Mouse (Mus musculus) embryonic facial prominence, embryonic 13.5 days (tissue): ENCODE results near the gene Pigl. TPM values are rescaled to one million over a fixed set of nuclear protein-coding genes. Genes with fewer than 3 reads are reported as not detected.

Source experiments
- ATAC-seq: fragments of 200-750 bp; cut with Nextera tagmentation; 2 replicates; pipeline ENCODE4 v1.8.0; 2017; ENCODE audit warnings: low read depth; ENCODE audit not compliant: insufficient number of reproducible peaks, insufficient read depth, low FRiP score, low TSS enrichment
- H3K27ac ChIP-seq: fragments of 300-500 bp; sonication (generic); 2 replicates; pipeline ENCODE4 v1.5.1; 2015; ENCODE audit warnings: moderate library complexity, mild to moderate bottlenecking, inconsistent platforms
- H3K27me3 ChIP-seq: fragments of 300-500 bp; sonication (generic); 2 replicates; pipeline ENCODE4 v1.6.1; 2015; ENCODE audit warnings: mild to moderate bottlenecking, inconsistent platforms
- H3K36me3 ChIP-seq: fragments of 300-500 bp; sonication (generic); 2 replicates; pipeline ENCODE4 v1.6.1; 2015; ENCODE audit warnings: mild to moderate bottlenecking, inconsistent platforms
- H3K4me1 ChIP-seq: fragments of 300-500 bp; sonication (generic); 2 replicates; pipeline ENCODE4 v1.6.1; 2015; ENCODE audit warnings: inconsistent platforms
- H3K4me2 ChIP-seq: fragments of 300-500 bp; sonication (generic); 2 replicates; pipeline ENCODE4 v1.6.1; 2015; ENCODE audit warnings: moderate library complexity, mild to moderate bottlenecking, inconsistent platforms
- H3K4me3 ChIP-seq: fragments of 300-500 bp; sonication (generic); 2 replicates; pipeline ENCODE4 v1.5.1; 2015; ENCODE audit warnings: mild to moderate bottlenecking, inconsistent platforms
- H3K9ac ChIP-seq: fragments of 300-500 bp; sonication (generic); 2 replicates; pipeline ENCODE4 v1.6.1; 2015; ENCODE audit warnings: mild to moderate bottlenecking, inconsistent platforms
- H3K9me3 ChIP-seq: fragments of 300-500 bp; sonication (generic); 2 replicates; pipeline ENCODE4 v1.6.1; 2016; ENCODE audit warnings: inconsistent platforms
- WGBS: fragments of 180-500 bp; shearing (Covaris S2); methylation state at CpG from one replicate; pipeline ENCODE4 v1.1.7; 2015; ENCODE audit warnings: mixed read lengths; 5-methylcytosine and 5-hydroxymethylcytosine counted together
- polyA plus RNA-seq: library from polyadenylated mRNA; unstranded; fragments of >200 nt; fragmentation: Nextera tagmentation; extraction: Ambion mirVana; gene quantifications from 2 replicates; pipeline ENCODE4 v1.2.1, GENCODE M21; 2015

Pigl gene
- polyA plus RNA-seq, 1 experiment from 2014 or later, result 9.6 TPM

GRCm38 (mm10) chr11:62550727-62551225, 92.5 kb downstream of the Pigl start, which contains the start of gene Ubb:
TSS of gene Ubb (plus strand) at chr11:62551171.
- H3K9me3 ChIP-seq, result no peaks in the 10 kb centered on the region
- peaks cover 24% of the 10 kb centered on the region for H3K36me3 ChIP-seq
- H3K4me2 ChIP-seq, result peak within 1 kb of the TSS; percentile 84
- H3K27ac ChIP-seq, result peak within 1 kb of the TSS; percentile 99
- peak; percentile 97 for ATAC-seq
- no peaks in the 10 kb centered on the region for H3K27me3 ChIP-seq
- under 1% methylated on average over 40 of the region's 40 CpGs for WGBS
- H3K4me3 ChIP-seq, result peak within 1 kb of the TSS; percentile 65
- H3K9ac ChIP-seq, result peak within 1 kb of the TSS; percentile 96
- peaks cover 28% of the 10 kb centered on the region for H3K4me1 ChIP-seq

GRCm38 (mm10) chr11:62551226-62552119, 93.2 kb downstream of the Pigl start:
- H3K27ac ChIP-seq, result peak overlapping the region; percentile 99
- H3K4me1 ChIP-seq, result peaks cover 28% of the 10 kb centered on the region
- peak; percentile 83 for ATAC-seq
- peak overlapping the region; percentile 84 for H3K4me2 ChIP-seq
- WGBS, result under 1% methylated on average over 58 of the region's 58 CpGs
- no peaks in the 10 kb centered on the region for H3K27me3 ChIP-seq
- no peaks in the 10 kb centered on the region for H3K9me3 ChIP-seq
- peak overlapping the region; percentile 65 for H3K4me3 ChIP-seq
- H3K36me3 ChIP-seq, result peaks cover 24% of the 10 kb centered on the region
- peak overlapping the region; percentile 84 for H3K9ac ChIP-seq

GRCm38 (mm10) chr11:62553186-62553585, 94.9 kb downstream of the Pigl start:
- H3K4me1 ChIP-seq, result peaks cover 31% of the 10 kb centered on the region
- H3K4me2 ChIP-seq, result peak overlapping the region; percentile 91
- no peak for ATAC-seq
- peak overlapping the region; percentile 63 for H3K9ac ChIP-seq
- peak overlapping the region; percentile 51 for H3K4me3 ChIP-seq
- H3K27ac ChIP-seq, result no peak overlapping the region
- peaks cover 24% of the 10 kb centered on the region for H3K36me3 ChIP-seq
- 37% methylated on average over 1 of the region's 1 CpGs for WGBS
- no peaks in the 10 kb centered on the region for H3K9me3 ChIP-seq
- no peaks in the 10 kb centered on the region for H3K27me3 ChIP-seq

- no peak for ATAC-seq
- no peaks in the 10 kb centered on the region for H3K9me3 ChIP-seq
- peaks cover 35% of the 10 kb centered on the region for H3K4me1 ChIP-seq
- H3K27me3 ChIP-seq, result no peaks in the 10 kb centered on the region
- H3K4me2 ChIP-seq, result peak overlapping the region; percentile 91
- peak overlapping the region; percentile 63 for H3K9ac ChIP-seq
- H3K36me3 ChIP-seq, result peaks cover 24% of the 10 kb centered on the region
- H3K4me3 ChIP-seq, result peak overlapping the region; percentile 51
- 77% methylated on average over 5 of the region's 5 CpGs for WGBS
- no peak overlapping the region for H3K27ac ChIP-seq
These were observed 95.4 kb downstream of the Pigl start for GRCm38 (mm10) chr11:62553633-62554032.

GRCm38 (mm10) chr11:62554163-62554855, 96.0 kb downstream of the Pigl start:
- no peak overlapping the region for H3K27ac ChIP-seq
- H3K9ac ChIP-seq, result peak overlapping the region; percentile 63
- no peaks in the 10 kb centered on the region for H3K9me3 ChIP-seq
- 66% methylated on average over 5 of the region's 5 CpGs for WGBS
- peak overlapping the region; percentile 91 for H3K4me2 ChIP-seq
- peaks cover 39% of the 10 kb centered on the region for H3K4me1 ChIP-seq
- no peaks in the 10 kb centered on the region for H3K27me3 ChIP-seq
- ATAC-seq, result no peak
- peak overlapping the region; percentile 51 for H3K4me3 ChIP-seq
- peaks cover 24% of the 10 kb centered on the region for H3K36me3 ChIP-seq

- Histone ChIP-seq H3K4me1 (peaks cover 33% of the 10 kb centered on the region), H3K9me3 (no peaks in the 10 kb centered on the region), H3K4me3 (peak overlapping the region; percentile 51; the same call in 1 of the 2 replicates), H3K36me3 (peaks cover 24% of the 10 kb centered on the region), H3K9ac (no peak overlapping the region), H3K4me2 (peak overlapping the region; percentile 91), H3K27ac (no peak overlapping the region), H3K27me3 (no peaks in the 10 kb centered on the region)
- no peak for ATAC-seq
These were observed 96.8 kb downstream of the Pigl start for GRCm38 (mm10) chr11:62554934-62555517.

- Histone ChIP-seq H3K27me3 (no peaks in the 10 kb centered on the region), H3K4me2 (no peak overlapping the region), H3K9me3 (no peaks in the 10 kb centered on the region), H3K9ac (no peak overlapping the region), H3K36me3 (peaks cover 24% of the 10 kb centered on the region), H3K27ac (no peak overlapping the region), H3K4me1 (peaks cover 33% of the 10 kb centered on the region), H3K4me3 (no peak overlapping the region)
- no peak for ATAC-seq
These were observed 97.7 kb downstream of the Pigl start for GRCm38 (mm10) chr11:62555896-62556412.

GRCm38 (mm10) chr11:62557205-62557604, 98.9 kb downstream of the Pigl start:
- Histone ChIP-seq H3K4me2 (no peak overlapping the region), H3K4me1 (peaks cover 33% of the 10 kb centered on the region), H3K9ac (no peak overlapping the region), H3K27ac (no peak overlapping the region), H3K27me3 (no peaks in the 10 kb centered on the region), H3K4me3 (no peak overlapping the region), H3K9me3 (no peaks in the 10 kb centered on the region), H3K36me3 (peaks cover 24% of the 10 kb centered on the region)
- ATAC-seq, result no peak
- WGBS, result 73% methylated on average over 5 of the region's 5 CpGs

GRCm38 (mm10) chr11:62558152-62558551, 99.9 kb downstream of the Pigl start:
- Histone ChIP-seq H3K9ac (no peak overlapping the region), H3K4me2 (no peak overlapping the region), H3K27ac (peak overlapping the region; percentile 55; the same call in 1 of the 2 replicates), H3K27me3 (no peaks in the 10 kb centered on the region), H3K4me3 (no peak overlapping the region), H3K36me3 (peaks cover 23% of the 10 kb centered on the region), H3K4me1 (peaks cover 33% of the 10 kb centered on the region), H3K9me3 (no peaks in the 10 kb centered on the region)
- WGBS, result 24% methylated on average over 2 of the region's 2 CpGs
- ATAC-seq, result no peak

GRCm38 (mm10) chr11:62558961-62559646, 100.8 kb downstream of the Pigl start:
- no peaks in the 10 kb centered on the region for H3K27me3 ChIP-seq
- ATAC-seq, result no peak
- H3K36me3 ChIP-seq, result peaks cover 14% of the 10 kb centered on the region
- no peak overlapping the region for H3K9ac ChIP-seq
- 54% methylated on average over 6 of the region's 6 CpGs for WGBS
- no peak overlapping the region for H3K27ac ChIP-seq
- H3K9me3 ChIP-seq, result no peaks in the 10 kb centered on the region
- H3K4me3 ChIP-seq, result no peak overlapping the region
- no peak overlapping the region for H3K4me2 ChIP-seq
- peaks cover 23% of the 10 kb centered on the region for H3K4me1 ChIP-seq
